Mouse (Mus musculus) limb, embryonic 15.5 days (tissue): ENCODE data around the gene Fam180a. TPM values are rescaled to one million over a fixed set of nuclear protein-coding genes. Genes with fewer than 3 reads are reported as not detected.

Experiments
- ATAC-seq: fragments of 200-750 bp; cut with Nextera tagmentation; 2 replicates; pipeline ENCODE4 v1.8.0; 2017; ENCODE audit warnings: low read depth, moderate TSS enrichment; ENCODE audit not compliant: insufficient number of reproducible peaks, low FRiP score, low TSS enrichment
- H3K27ac ChIP-seq: fragments of 300-500 bp; sonication (generic); 2 replicates; pipeline ENCODE4 v1.5.1; 2015; ENCODE audit warnings: moderate library complexity, mild to moderate bottlenecking, inconsistent platforms
- H3K27me3 ChIP-seq: fragments of 300-500 bp; sonication (generic); 2 replicates; pipeline ENCODE4 v1.6.1; 2015; ENCODE audit warnings: inconsistent platforms
- H3K36me3 ChIP-seq: fragments of 300-500 bp; sonication (generic); 2 replicates; pipeline ENCODE4 v1.6.1; 2015; ENCODE audit warnings: inconsistent platforms
- H3K4me1 ChIP-seq: fragments of 300-500 bp; sonication (generic); 2 replicates; pipeline ENCODE4 v1.6.1; 2015; ENCODE audit warnings: inconsistent platforms
- H3K4me2 ChIP-seq: fragments of 300-500 bp; sonication (generic); 2 replicates; pipeline ENCODE4 v1.6.1; 2015; ENCODE audit warnings: mild to moderate bottlenecking, inconsistent platforms
- H3K4me3 ChIP-seq: fragments of 300-500 bp; sonication (generic); 2 replicates; pipeline ENCODE4 v1.5.1; 2015; ENCODE audit warnings: mild to moderate bottlenecking, inconsistent platforms
- H3K9ac ChIP-seq: fragments of 300-500 bp; sonication (generic); 2 replicates; pipeline ENCODE4 v1.6.1; 2015; ENCODE audit warnings: inconsistent platforms
- H3K9me3 ChIP-seq: fragments of 300-500 bp; sonication (generic); 2 replicates; pipeline ENCODE4 v1.6.1; 2016; ENCODE audit warnings: inconsistent platforms
- WGBS: fragments of 180-500 bp; shearing (Covaris S2); methylation state at CpG from one replicate; pipeline ENCODE4 v1.1.7; 2015; 5-methylcytosine and 5-hydroxymethylcytosine counted together
- polyA plus RNA-seq: library from polyadenylated mRNA; unstranded; fragments of >200 nt; fragmentation: Nextera tagmentation; extraction: Ambion mirVana; gene quantifications from 2 replicates; pipeline ENCODE4 v1.2.1, GENCODE M21; 2015

The Fam180a gene
- polyA plus RNA-seq, 1 experiment from 2014 or later: 6.8 TPM

- no peaks in the 10 kb centered on the region for H3K36me3 ChIP-seq
- H3K9ac ChIP-seq: no peak overlapping the region
- H3K4me2 ChIP-seq: no peak overlapping the region
- no peak for ATAC-seq
- 52% methylated on average over 10 of the region's 10 CpGs for WGBS
- no peaks in the 10 kb centered on the region; the same call in 1 of the 2 replicates for H3K4me1 ChIP-seq
- H3K9me3 ChIP-seq: no peaks in the 10 kb centered on the region
- no peak overlapping the region for H3K27ac ChIP-seq
- no peaks in the 10 kb centered on the region for H3K27me3 ChIP-seq
- no peak overlapping the region for H3K4me3 ChIP-seq
Measured at GRCm38 (mm10) chr6:35277903-35278587, 47.9 kb downstream of the Fam180a start.

- no peaks in the 10 kb centered on the region for H3K9me3 ChIP-seq
- no peaks in the 10 kb centered on the region for H3K36me3 ChIP-seq
- no peak overlapping the region for H3K9ac ChIP-seq
- no peak overlapping the region for H3K4me3 ChIP-seq
- no peaks in the 10 kb centered on the region; the same call in 1 of the 2 replicates for H3K4me1 ChIP-seq
- 52% methylated on average over 11 of the region's 11 CpGs for WGBS
- H3K27me3 ChIP-seq: no peaks in the 10 kb centered on the region
- no peak overlapping the region for H3K4me2 ChIP-seq
- no peak overlapping the region for H3K27ac ChIP-seq
- no peak for ATAC-seq
Measured at GRCm38 (mm10) chr6:35273391-35274082, 52.4 kb downstream of the Fam180a start.

- Histone ChIP-seq H3K27ac (no peak overlapping the region), H3K4me2 (no peak overlapping the region), H3K4me3 (no peak overlapping the region), H3K4me1 (no peaks in the 10 kb centered on the region; the same call in 1 of the 2 replicates), H3K9ac (no peak overlapping the region), H3K36me3 (no peaks in the 10 kb centered on the region), H3K9me3 (no peaks in the 10 kb centered on the region), H3K27me3 (no peaks in the 10 kb centered on the region)
- ATAC-seq: no peak
- WGBS: 83% methylated on average over 20 of the region's 20 CpGs
Measured at GRCm38 (mm10) chr6:35271868-35272765, 53.8 kb downstream of the Fam180a start.

GRCm38 (mm10) chr6:35271094-35271855 lies 54.7 kb downstream of the Fam180a start:
- Histone ChIP-seq H3K36me3 (no peaks in the 10 kb centered on the region), H3K27ac (no peak overlapping the region), H3K9me3 (no peaks in the 10 kb centered on the region), H3K27me3 (no peaks in the 10 kb centered on the region), H3K4me1 (peaks cover 3% of the 10 kb centered on the region), H3K9ac (no peak overlapping the region), H3K4me2 (no peak overlapping the region), H3K4me3 (no peak overlapping the region)
- ATAC-seq: no peak
- 88% methylated on average over 12 of the region's 12 CpGs for WGBS

GRCm38 (mm10) chr6:35269643-35270042 lies 56.3 kb downstream of the Fam180a start:
- 73% methylated on average over 13 of the region's 13 CpGs for WGBS
- no peak for ATAC-seq
- H3K9ac ChIP-seq: no peak overlapping the region

GRCm38 (mm10) chr6:35268711-35269110 lies 57.2 kb downstream of the Fam180a start:
- no peak for ATAC-seq
- H3K27me3 ChIP-seq: no peaks in the 10 kb centered on the region
- 96% methylated on average over 13 of the region's 13 CpGs for WGBS
- H3K4me2 ChIP-seq: no peak overlapping the region
- H3K9ac ChIP-seq: no peak overlapping the region
- H3K36me3 ChIP-seq: peaks cover 3% of the 10 kb centered on the region; the same call in 1 of the 2 replicates
- peaks cover 13% of the 10 kb centered on the region for H3K4me1 ChIP-seq
- H3K27ac ChIP-seq: no peak overlapping the region
- H3K9me3 ChIP-seq: no peaks in the 10 kb centered on the region
- no peak overlapping the region for H3K4me3 ChIP-seq

More at GRCm38 (mm10) chr6:35269643-35270042, 56.3 kb downstream of the Fam180a start:
- Histone ChIP-seq H3K27ac (no peak overlapping the region), H3K27me3 (no peaks in the 10 kb centered on the region), H3K9me3 (no peaks in the 10 kb centered on the region), H3K4me3 (no peak overlapping the region), H3K4me1 (peaks cover 13% of the 10 kb centered on the region), H3K36me3 (no peaks in the 10 kb centered on the region), H3K4me2 (no peak overlapping the region)

GRCm38 (mm10) chr6:35265580-35266278 lies 60.2 kb downstream of the Fam180a start:
- H3K27ac ChIP-seq: peak overlapping the region; percentile 89
- 52% methylated on average over 15 of the region's 15 CpGs for WGBS
- ATAC-seq: peak; percentile 64
- H3K36me3 ChIP-seq: peaks cover 26% of the 10 kb centered on the region
- no peak overlapping the region for H3K9ac ChIP-seq
- no peak overlapping the region for H3K4me3 ChIP-seq
- H3K4me1 ChIP-seq: peaks cover 13% of the 10 kb centered on the region; the same call in 1 of the 2 replicates
- no peaks in the 10 kb centered on the region for H3K27me3 ChIP-seq
- no peaks in the 10 kb centered on the region for H3K9me3 ChIP-seq
- H3K4me2 ChIP-seq: no peak overlapping the region

Other genes starting within 250 kb of the Fam180a start
- gene Cnot4, start 192.4 kb downstream of the Fam180a start, polyA plus RNA-seq: 26.9 and 29.9 TPM in 2 replicates
- 23.0 and 27.6 TPM in 2 replicates for gene Nup205, start 148.7 kb downstream of the Fam180a start, polyA plus RNA-seq
- 0.12 and 0.20 TPM in 2 replicates for gene Slc13a4, start 18.0 kb downstream of the Fam180a start, polyA plus RNA-seq
- gene Mtpn, start 213.7 kb upstream of the Fam180a start, polyA plus RNA-seq: 147 and 148 TPM in 2 replicates